Mouse (Mus musculus): Measurements from ENCODE around the gene Zfp715. TPM values are rescaled to one million over a fixed set of nuclear protein-coding genes. Genes with fewer than 3 reads are reported as not detected.
A peak's percentile ranks its signal among the peaks of the same experiment; 100 is the strongest.
"Not testable (repeated sequence)": the region's sequence is repeated elsewhere in the genome, so short reads cannot be mapped to it uniquely, and the experiment has no call there.

Gene Zfp715
- 16.7 TPM in 2 replicates for polyA plus RNA-seq (2015; fragmentation: Nextera tagmentation; extraction: Ambion mirVana)

DNA sequence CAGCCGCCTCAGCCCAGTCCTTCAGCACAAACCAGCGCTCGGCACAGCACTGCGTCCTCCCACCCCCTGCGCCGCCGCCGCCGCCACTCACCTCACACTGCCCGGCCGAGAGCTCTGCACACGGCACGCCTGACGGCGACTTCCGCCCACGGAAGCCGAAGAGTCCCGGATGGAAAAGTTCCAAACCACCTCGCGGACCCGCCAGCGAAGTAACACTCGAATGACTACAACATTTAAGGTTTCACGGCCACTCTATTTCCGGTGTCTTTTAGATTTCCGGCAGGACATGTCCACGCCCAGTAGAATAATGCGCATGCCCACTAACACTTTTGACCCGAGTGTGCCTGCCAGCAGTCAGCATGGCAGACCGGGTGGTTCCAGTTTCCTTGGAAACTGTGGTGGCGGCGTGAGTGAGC, at the start of gene Zfp715:
Gene Zfp715 (minus strand): TSS at position 282 of the 416 bp plus-strand sequence.
- peak within 1 kb of the TSS; percentile 87 for H3K27ac ChIP-seq

DNA sequence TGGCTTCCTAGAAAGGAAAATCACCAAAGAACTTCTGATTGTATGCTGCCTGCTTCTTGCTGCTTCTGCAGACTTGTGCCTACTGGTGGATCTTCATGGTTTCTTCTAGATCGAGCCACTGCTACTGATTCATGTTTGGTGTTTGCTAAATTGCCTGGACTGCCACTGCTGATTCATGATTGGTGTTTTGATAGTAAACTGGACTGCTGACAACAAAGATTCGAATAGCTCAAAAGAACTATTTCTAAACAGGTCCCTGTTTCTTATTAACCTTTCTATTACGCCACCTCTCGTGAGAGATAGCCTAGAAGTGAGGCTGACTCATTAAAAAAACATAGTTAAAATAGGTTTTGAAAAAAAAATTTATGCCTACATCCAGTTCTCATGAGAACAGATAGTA, 48.9 kb upstream of the Zfp715 start:
- whole genome bisulfite sequencing: 71% methylated on average over 4 of the region's 4 CpGs
- Histone ChIP-seq H3K27me3 (no peaks in the 10 kb centered on the region), H3K9ac (no peak overlapping the region), H3K4me3 (no peak overlapping the region), H3K4me1 (no peaks in the 10 kb centered on the region), H3K27ac (no peak overlapping the region), H3K4me2 (replicated peaks) (no peak overlapping the region), H3K36me3 (no peaks in the 10 kb centered on the region), H3K9me3 (no peaks in the 10 kb centered on the region)
- no peak for ATAC-seq (ENCODE audit: low FRiP score, low read depth)

More for the DNA sequence above, at the start of gene Zfp715:
- H3K9me3 ChIP-seq: no peaks in the 10 kb centered on the region
- H3K27me3 ChIP-seq: no peaks in the 10 kb centered on the region
- peak within 1 kb of the TSS; percentile 82 for H3K4me3 ChIP-seq
- ATAC-seq (ENCODE audit: low FRiP score, low read depth): peak; percentile 95
- H3K4me2 ChIP-seq (replicated peaks): peak within 1 kb of the TSS; percentile 76
- H3K9ac ChIP-seq: peak within 1 kb of the TSS; percentile 82
- WGBS: under 1% methylated on average over 33 of the region's 33 CpGs
- peaks cover 21% of the 10 kb centered on the region for H3K36me3 ChIP-seq
- H3K4me1 ChIP-seq: peaks cover 13% of the 10 kb centered on the region

GRCm38 (mm10) chr7:43361442-43361841, 48.3 kb upstream of the Zfp715 start:
- Histone ChIP-seq H3K4me1 (no peaks in the 10 kb centered on the region), H3K4me2 (replicated peaks) (no peak overlapping the region), H3K4me3 (no peak overlapping the region), H3K9me3 (no peaks in the 10 kb centered on the region), H3K27ac (no peak overlapping the region), H3K27me3 (no peaks in the 10 kb centered on the region), H3K36me3 (no peaks in the 10 kb centered on the region), H3K9ac (no peak overlapping the region)
- WGBS: 96% methylated on average over 1 of the region's 1 CpGs
- ATAC-seq (ENCODE audit: low FRiP score, low read depth): no peak

- H3K9me3 ChIP-seq: no peaks in the 10 kb centered on the region
- no peak overlapping the region for H3K4me3 ChIP-seq
- no peak overlapping the region for H3K9ac ChIP-seq
- H3K36me3 ChIP-seq: no peaks in the 10 kb centered on the region
- no peaks in the 10 kb centered on the region for H3K27me3 ChIP-seq
- H3K27ac ChIP-seq: no peak overlapping the region
- 91% methylated on average over 3 of the region's 3 CpGs for WGBS
- no peak overlapping the region for H3K4me2 ChIP-seq (replicated peaks)
- ATAC-seq (ENCODE audit: low FRiP score, low read depth): no peak
- no peaks in the 10 kb centered on the region for H3K4me1 ChIP-seq
These were observed 45.5 kb upstream of the Zfp715 start for GRCm38 (mm10) chr7:43358556-43358955.

DNA sequence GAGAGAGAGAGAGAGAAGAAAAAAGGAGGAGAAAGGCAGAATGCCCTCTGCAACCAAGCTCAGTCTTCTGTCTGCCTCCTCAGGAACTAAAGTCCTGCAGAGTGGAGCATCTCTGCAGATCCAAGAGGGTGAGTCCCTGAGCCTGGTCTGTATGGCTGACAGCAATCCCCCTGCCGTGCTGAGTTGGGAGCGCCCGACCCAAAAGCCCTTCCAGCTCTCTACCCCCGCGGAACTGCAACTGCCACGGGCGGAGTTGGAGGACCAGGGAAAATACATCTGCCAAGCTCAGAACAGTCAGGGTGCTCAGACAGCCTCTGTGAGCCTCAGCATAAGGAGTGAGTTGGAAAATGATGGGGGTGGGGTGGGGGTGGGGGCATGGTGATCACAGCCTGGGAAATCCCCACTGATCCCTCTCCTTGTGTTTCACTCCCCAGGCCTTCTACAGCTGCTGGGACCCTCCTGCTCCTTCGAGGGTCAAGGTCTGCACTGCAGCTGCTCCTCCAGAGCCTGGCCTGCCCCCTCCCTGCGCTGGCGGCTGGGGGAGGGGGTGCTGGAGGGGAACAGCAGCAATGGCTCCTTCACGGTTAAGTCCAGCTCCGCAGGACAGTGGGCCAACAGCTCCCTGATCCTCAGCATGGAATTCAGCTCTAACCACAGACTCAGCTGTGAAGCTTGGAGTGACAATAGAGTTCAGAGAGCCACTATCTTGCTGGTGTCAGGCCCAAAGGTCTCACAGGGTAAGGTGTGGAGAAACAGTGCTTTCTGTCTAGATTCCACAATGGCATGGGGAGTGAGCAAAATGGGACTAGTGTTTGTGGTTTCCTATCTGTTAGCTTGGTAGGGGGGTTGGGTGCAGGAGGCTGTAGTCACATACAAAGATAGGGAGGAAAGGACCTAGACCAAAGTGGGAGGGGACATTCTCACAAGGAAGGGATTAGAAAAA, 42.1 kb upstream of the Zfp715 start:
- H3K27me3 ChIP-seq: no peaks in the 10 kb centered on the region
- ATAC-seq (ENCODE audit: low FRiP score, low read depth): peak; percentile 88
- H3K36me3 ChIP-seq: no peaks in the 10 kb centered on the region
- H3K27ac ChIP-seq: no peak overlapping the region
- 0 out of 2 replicates have a peak overlapping the region, but pooled peaks have one; percentile 25 for H3K9ac ChIP-seq
- WGBS: 3% methylated on average over 12 of the region's 12 CpGs
- no peak overlapping the region for H3K4me3 ChIP-seq
- H3K4me2 ChIP-seq (replicated peaks): peak overlapping the region; percentile 35
- no peaks in the 10 kb centered on the region for H3K4me1 ChIP-seq
- H3K9me3 ChIP-seq: no peaks in the 10 kb centered on the region

GRCm38 (mm10) chr7:43353758-43354157, 40.7 kb upstream of the Zfp715 start:
- ATAC-seq (ENCODE audit: low FRiP score, low read depth): no peak
- Histone ChIP-seq H3K27me3 (no peaks in the 10 kb centered on the region), H3K4me1 (no peaks in the 10 kb centered on the region), H3K4me2 (replicated peaks) (no peak overlapping the region), H3K9me3 (no peaks in the 10 kb centered on the region), H3K9ac (no peak overlapping the region), H3K4me3 (no peak overlapping the region), H3K36me3 (no peaks in the 10 kb centered on the region), H3K27ac (no peak overlapping the region)
- WGBS: 93% methylated on average over 4 of the region's 4 CpGs

DNA sequence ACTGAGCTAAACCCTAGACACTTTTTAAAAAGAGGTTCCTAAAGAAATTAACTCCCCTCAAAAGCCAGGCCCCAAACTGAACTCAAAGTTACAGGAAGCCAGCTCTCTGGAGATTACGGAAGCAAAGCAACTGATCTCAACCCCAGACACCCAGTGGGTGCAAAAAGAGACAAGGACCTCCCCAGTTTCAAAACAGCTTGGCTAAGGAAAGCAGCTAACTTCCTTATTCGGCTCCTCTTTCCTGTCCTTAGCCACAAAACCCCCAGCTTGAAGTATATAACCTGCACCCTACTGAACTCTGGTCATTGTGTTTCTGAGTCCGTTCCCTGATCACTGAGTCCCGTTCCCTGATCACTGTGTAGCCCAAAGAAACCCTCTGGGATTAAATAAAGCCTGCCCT, 40.0 kb upstream of the Zfp715 start:
- H3K36me3 ChIP-seq: no peaks in the 10 kb centered on the region
- H3K27me3 ChIP-seq: no peaks in the 10 kb centered on the region
- H3K9ac ChIP-seq: no peak overlapping the region
- no peaks in the 10 kb centered on the region for H3K9me3 ChIP-seq
- WGBS: 71% methylated on average over 4 of the region's 4 CpGs
- H3K4me2 ChIP-seq (replicated peaks): no peak overlapping the region
- no peak for ATAC-seq (ENCODE audit: low FRiP score, low read depth)
- H3K4me1 ChIP-seq: no peaks in the 10 kb centered on the region
- H3K4me3 ChIP-seq: no peak overlapping the region
- no peak overlapping the region for H3K27ac ChIP-seq

DNA sequence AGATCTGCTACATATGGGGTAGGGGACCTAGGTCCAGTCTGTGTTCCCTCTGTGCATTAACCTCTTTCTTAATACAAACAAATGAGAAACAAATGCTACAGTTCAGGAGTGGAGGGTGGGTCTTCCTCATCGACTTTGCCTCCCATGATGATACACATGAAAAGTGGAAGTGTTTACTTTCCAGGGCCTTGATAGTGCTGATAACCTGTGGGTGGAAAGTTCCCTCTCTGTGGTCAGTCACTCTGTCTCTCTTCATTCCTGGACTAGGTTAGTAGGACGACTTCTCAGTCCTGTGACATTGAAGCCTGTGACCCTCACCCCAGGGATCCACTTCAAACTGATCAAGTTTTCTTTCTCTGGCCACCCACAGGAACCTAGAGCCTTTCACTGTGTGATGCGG, 38.1 kb upstream of the Zfp715 start, which contains the start of gene Siglecf:
Gene Siglecf (plus strand): TSS at position 188 of the 400 bp plus-strand sequence.
- no peaks in the 10 kb centered on the region for H3K4me1 ChIP-seq
- H3K4me2 ChIP-seq (replicated peaks): no peak within 1 kb of the TSS
- no peaks in the 10 kb centered on the region for H3K36me3 ChIP-seq
- no peak within 1 kb of the TSS for H3K27ac ChIP-seq
- no peak for ATAC-seq (ENCODE audit: low FRiP score, low read depth)
- H3K4me3 ChIP-seq: no peak within 1 kb of the TSS
- H3K9ac ChIP-seq: no peak within 1 kb of the TSS
- H3K9me3 ChIP-seq: no peaks in the 10 kb centered on the region
- WGBS: 74% methylated on average over 3 of the region's 3 CpGs
- H3K27me3 ChIP-seq: no peaks in the 10 kb centered on the region

GRCm38 (mm10) chr7:43349623-43350022, 36.5 kb upstream of the Zfp715 start:
- H3K4me2 ChIP-seq (replicated peaks); H3K36me3 ChIP-seq; H3K4me3 ChIP-seq; H3K27ac ChIP-seq; ATAC-seq (ENCODE audit: low FRiP score, low read depth); H3K9me3 ChIP-seq; H3K4me1 ChIP-seq; H3K9ac ChIP-seq; H3K27me3 ChIP-seq: not testable (repeated sequence)
- 70% methylated on average over 5 of the region's 5 CpGs for WGBS

GRCm38 (mm10) chr7:43346571-43346970, 33.5 kb upstream of the Zfp715 start:
- Histone ChIP-seq H3K4me3 (no peak overlapping the region), H3K9me3 (no peaks in the 10 kb centered on the region), H3K27me3 (no peaks in the 10 kb centered on the region), H3K4me1 (no peaks in the 10 kb centered on the region), H3K9ac (no peak overlapping the region), H3K27ac (no peak overlapping the region), H3K36me3 (no peaks in the 10 kb centered on the region), H3K4me2 (replicated peaks) (no peak overlapping the region)
- WGBS: 73% methylated on average over 1 of the region's 1 CpGs
- ATAC-seq (ENCODE audit: low FRiP score, low read depth): no peak

DNA sequence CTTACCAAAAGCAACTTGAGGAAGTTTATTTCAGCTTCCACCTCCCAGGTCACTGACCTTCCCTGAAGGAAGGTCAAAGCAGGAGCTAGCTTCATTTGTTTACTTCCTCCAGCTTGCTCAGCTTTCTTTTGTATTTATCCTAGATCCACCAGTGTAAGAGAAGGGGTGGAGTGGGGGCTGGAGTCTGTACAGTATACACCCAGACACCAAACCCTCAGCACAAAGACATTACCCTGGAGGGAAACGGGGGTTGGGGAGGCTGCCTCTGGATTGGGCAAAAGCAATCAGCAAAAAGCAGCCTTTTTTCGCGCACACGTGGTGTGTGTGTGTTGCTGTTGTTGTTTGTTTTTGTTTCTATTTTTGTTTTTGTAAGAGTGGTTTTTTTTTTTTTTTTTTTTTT, 33.1 kb upstream of the Zfp715 start:
- no peak for ATAC-seq (ENCODE audit: low FRiP score, low read depth)
- whole genome bisulfite sequencing: 78% methylated on average over 4 of the region's 4 CpGs

DNA sequence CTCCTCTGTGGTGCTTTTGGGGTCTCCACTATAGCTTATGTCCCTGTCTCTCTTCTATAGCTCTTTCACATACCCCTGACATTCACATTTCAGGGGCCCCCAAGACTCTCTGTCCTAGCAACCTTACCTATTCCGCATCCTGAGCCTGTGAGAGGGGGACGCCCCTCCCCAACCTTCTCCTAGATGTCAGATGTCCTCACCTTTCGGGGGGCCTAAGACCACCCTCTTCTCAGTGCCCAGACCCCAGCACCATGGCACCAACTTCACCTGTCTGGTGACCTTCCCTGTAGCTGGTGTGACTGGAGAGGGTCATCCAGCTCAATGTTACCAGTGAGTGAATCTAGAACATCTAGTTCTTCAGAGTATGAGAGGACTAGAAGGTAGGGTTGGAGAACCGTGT, 31.4 kb upstream of the Zfp715 start:
- no peak overlapping the region for H3K27ac ChIP-seq
- no peak overlapping the region for H3K4me3 ChIP-seq
- no peaks in the 10 kb centered on the region for H3K4me1 ChIP-seq
- 75% methylated on average over 4 of the region's 4 CpGs for WGBS
- H3K27me3 ChIP-seq: no peaks in the 10 kb centered on the region
- no peak overlapping the region for H3K4me2 ChIP-seq (replicated peaks)
- H3K9me3 ChIP-seq: no peaks in the 10 kb centered on the region
- no peaks in the 10 kb centered on the region for H3K36me3 ChIP-seq
- no peak for ATAC-seq (ENCODE audit: low FRiP score, low read depth)
- no peak overlapping the region for H3K9ac ChIP-seq

More for the DNA sequence above, 33.1 kb upstream of the Zfp715 start:
- Histone ChIP-seq H3K9ac (no peak overlapping the region), H3K36me3 (no peaks in the 10 kb centered on the region), H3K4me1 (no peaks in the 10 kb centered on the region), H3K4me2 (replicated peaks) (no peak overlapping the region), H3K27ac (no peak overlapping the region), H3K27me3 (no peaks in the 10 kb centered on the region), H3K4me3 (no peak overlapping the region), H3K9me3 (no peaks in the 10 kb centered on the region)
